Mouse (Mus musculus) heart, postnatal 0 days (tissue): ENCODE measurements around the gene Slc4a2.

ENCODE experiments used
- CTCF ChIP-seq: IDR thresholded peaks from 2 replicates; pipeline ENCODE4 v1.5.1; 2016; ENCODE audit warnings: antibody characterized with exemption, control low read depth, low read depth
- EP300 ChIP-seq: IDR thresholded peaks from 2 replicates; pipeline ENCODE4 v1.6.1; 2016; ENCODE audit warnings: antibody characterized with exemption, low read depth

- TF ChIP-seq CTCF, result no peak
- TF ChIP-seq EP300, result no peak
These were observed 18.2 kb upstream of the Slc4a2 start for GRCm38 (mm10) chr5:24405389-24405876.
